Mouse (Mus musculus) cerebellum, adult 2 months (tissue): ENCODE measurements around the gene Grb14.

Experiments used
- CTCF ChIP-seq: fragments of 200-500 bp; IDR thresholded peaks from 2 replicates; pipeline ENCODE4 v1.5.1; 2011; ENCODE audit warnings: low read depth, mild to moderate bottlenecking, control low read depth, low read length, moderate library complexity, borderline replicate concordance; ENCODE audit not compliant: insufficient read depth
- POLR2A ChIP-seq: fragments of 200-500 bp; IDR thresholded peaks from 2 replicates; pipeline ENCODE4 v1.6.1; 2011; ENCODE audit warnings: low read length, control low read depth, borderline replicate concordance; ENCODE audit not compliant: insufficient read depth

GRCm38 (mm10) chr2:64962196-64962595 is 62.6 kb downstream of the Grb14 start:
- no peak for TF ChIP-seq POLR2A
- no peak for TF ChIP-seq CTCF
